Mouse (Mus musculus): ENCODE data around the gene Dagla.

GRCm38 (mm10) chr19:10341817-10342439 is 37.3 kb upstream of the Dagla start:
- TF ChIP-seq POLR2A (IDR thresholded peaks at IDR 0.05; ENCODE audit: insufficient read depth, low read depth, low read length) (no peak), EP300 (IDR thresholded peaks at IDR 0.05; ENCODE audit: insufficient read depth, low read depth, low read length) (no peak), CTCF (IDR thresholded peaks at IDR 0.05) (no peak)

Measured in heart, adult 2 months (tissue).